Mouse (Mus musculus): ENCODE data around the gene B4galt3. TPM values are rescaled to one million over a fixed set of nuclear protein-coding genes. Genes with fewer than 3 reads are reported as not detected.
A peak's percentile ranks its signal among the peaks of the same experiment; 100 is the strongest.

The B4galt3 gene
- polyA plus RNA-seq, 1 experiment from 2014 or later, result 56.5 TPM

- no peak overlapping the region for H3K27ac ChIP-seq (ENCODE audit: low read length)
- peaks cover 15% of the 10 kb centered on the region for H3K4me1 ChIP-seq (ENCODE audit: control insufficient read depth, insufficient read depth, low read length)
- no peak for ATAC-seq
- H3K9ac ChIP-seq (ENCODE audit: low read depth, low read length), result no peak overlapping the region
- no peaks in the 10 kb centered on the region for H3K36me3 ChIP-seq (ENCODE audit: control insufficient read depth, insufficient read depth, low read length)
- H3K9me3 ChIP-seq (ENCODE audit: control insufficient read depth, low read length), result no peaks in the 10 kb centered on the region
- no peak overlapping the region for H3K4me3 ChIP-seq (ENCODE audit: low read length)
- WGBS, result 86% methylated on average over 9 of the region's 9 CpGs
- no peaks in the 10 kb centered on the region for H3K27me3 ChIP-seq (replicated peaks; ENCODE audit: control insufficient read depth, insufficient read depth, low read length)
- H3K4me2 ChIP-seq (ENCODE audit: low read depth, low read length), result no peak overlapping the region
These were observed 12.3 kb upstream of the B4galt3 start for GRCm38 (mm10) chr1:171257781-171258180.

DNA sequence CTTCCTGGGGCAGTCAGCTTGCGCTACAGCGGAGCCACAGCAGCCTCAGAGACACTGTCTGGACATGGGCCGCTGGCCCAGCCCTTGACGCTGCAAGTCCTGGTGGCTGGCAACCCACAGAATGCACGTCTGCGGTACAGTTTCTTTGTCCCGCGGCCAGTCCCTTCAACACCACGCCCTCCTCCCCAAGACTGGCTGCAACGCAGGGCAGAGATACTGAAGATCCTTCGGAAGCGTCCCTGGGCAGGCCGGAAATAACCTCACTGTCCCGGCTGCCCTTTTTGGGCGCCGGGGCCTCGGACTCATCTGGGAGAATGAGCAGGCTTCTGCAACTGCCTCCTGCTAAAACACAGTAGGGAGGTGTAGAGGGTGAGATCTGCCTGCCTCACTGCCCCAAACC, 11.2 kb upstream of the B4galt3 start:
- H3K9me3 ChIP-seq (ENCODE audit: control insufficient read depth, low read length), result no peaks in the 10 kb centered on the region
- WGBS, result 76% methylated on average over 17 of the region's 17 CpGs
- no peak overlapping the region for H3K4me3 ChIP-seq (ENCODE audit: low read length)
- no peak overlapping the region for H3K27ac ChIP-seq (ENCODE audit: low read length)
- H3K4me2 ChIP-seq (ENCODE audit: low read depth, low read length), result no peak overlapping the region
- H3K9ac ChIP-seq (ENCODE audit: low read depth, low read length), result no peak overlapping the region
- no peak for ATAC-seq
- no peaks in the 10 kb centered on the region for H3K36me3 ChIP-seq (ENCODE audit: control insufficient read depth, insufficient read depth, low read length)
- no peaks in the 10 kb centered on the region for H3K27me3 ChIP-seq (replicated peaks; ENCODE audit: control insufficient read depth, insufficient read depth, low read length)
- peaks cover 19% of the 10 kb centered on the region for H3K4me1 ChIP-seq (ENCODE audit: control insufficient read depth, insufficient read depth, low read length)

DNA sequence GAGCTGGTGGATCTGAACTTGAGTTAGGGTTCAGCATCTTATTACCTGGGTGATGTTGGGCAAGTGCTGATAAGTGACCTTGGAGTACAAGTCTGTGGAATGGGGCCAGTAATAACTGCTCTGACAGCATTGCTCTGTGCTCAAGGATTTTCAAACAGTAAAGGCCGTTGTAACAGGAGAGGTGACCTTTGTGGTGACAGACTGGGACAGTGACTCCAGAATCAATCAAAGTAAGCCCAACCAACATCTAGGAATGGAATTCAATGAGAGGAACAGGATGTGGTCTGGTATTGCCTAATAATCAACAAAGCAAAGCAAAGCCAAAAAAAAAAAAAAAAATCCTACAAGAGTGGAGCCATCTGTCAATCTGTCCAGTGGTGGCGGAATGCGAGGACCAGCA, 9.8 kb upstream of the B4galt3 start:
- H3K27me3 ChIP-seq (replicated peaks; ENCODE audit: control insufficient read depth, insufficient read depth, low read length), result no peaks in the 10 kb centered on the region
- ATAC-seq, result no peak
- H3K4me3 ChIP-seq (ENCODE audit: low read length), result no peak overlapping the region
- H3K4me1 ChIP-seq (ENCODE audit: control insufficient read depth, insufficient read depth, low read length), result peaks cover 19% of the 10 kb centered on the region
- no peaks in the 10 kb centered on the region for H3K36me3 ChIP-seq (ENCODE audit: control insufficient read depth, insufficient read depth, low read length)
- H3K9ac ChIP-seq (ENCODE audit: low read depth, low read length), result no peak overlapping the region
- no peak overlapping the region for H3K4me2 ChIP-seq (ENCODE audit: low read depth, low read length)
- 59% methylated on average over 3 of the region's 3 CpGs for WGBS
- H3K27ac ChIP-seq (ENCODE audit: low read length), result no peak overlapping the region
- H3K9me3 ChIP-seq (ENCODE audit: control insufficient read depth, low read length), result no peaks in the 10 kb centered on the region

GRCm38 (mm10) chr1:171262594-171263130, 7.5 kb upstream of the B4galt3 start:
- H3K36me3 ChIP-seq (ENCODE audit: control insufficient read depth, insufficient read depth, low read length), result no peaks in the 10 kb centered on the region
- peak overlapping the region; percentile 85 for H3K27ac ChIP-seq (ENCODE audit: low read length)
- H3K9ac ChIP-seq (ENCODE audit: low read depth, low read length), result peak overlapping the region; percentile 14
- H3K4me1 ChIP-seq (ENCODE audit: control insufficient read depth, insufficient read depth, low read length), result peaks cover 19% of the 10 kb centered on the region
- 6% methylated on average over 8 of the region's 8 CpGs for whole genome bisulfite sequencing
- H3K27me3 ChIP-seq (replicated peaks; ENCODE audit: control insufficient read depth, insufficient read depth, low read length), result no peaks in the 10 kb centered on the region
- H3K4me2 ChIP-seq (ENCODE audit: low read depth, low read length), result peak overlapping the region; percentile 40
- peak; percentile 72 for ATAC-seq
- peak overlapping the region; percentile 23 for H3K4me3 ChIP-seq (ENCODE audit: low read length)
- no peaks in the 10 kb centered on the region for H3K9me3 ChIP-seq (ENCODE audit: control insufficient read depth, low read length)

- peak; percentile 84 for ATAC-seq
- H3K4me3 ChIP-seq (ENCODE audit: low read length), result no peak overlapping the region
- H3K27ac ChIP-seq (ENCODE audit: low read length), result peak overlapping the region; percentile 85
- peaks cover 19% of the 10 kb centered on the region for H3K4me1 ChIP-seq (ENCODE audit: control insufficient read depth, insufficient read depth, low read length)
- no peaks in the 10 kb centered on the region for H3K27me3 ChIP-seq (replicated peaks; ENCODE audit: control insufficient read depth, insufficient read depth, low read length)
- H3K9me3 ChIP-seq (ENCODE audit: control insufficient read depth, low read length), result no peaks in the 10 kb centered on the region
- H3K36me3 ChIP-seq (ENCODE audit: control insufficient read depth, insufficient read depth, low read length), result no peaks in the 10 kb centered on the region
- no peak overlapping the region for H3K9ac ChIP-seq (ENCODE audit: low read depth, low read length)
- H3K4me2 ChIP-seq (ENCODE audit: low read depth, low read length), result peak overlapping the region; percentile 40; the same call in 1 of the 2 replicates
- WGBS, result 0% methylated on average over 2 of the region's 2 CpGs
These were observed 6.9 kb upstream of the B4galt3 start for GRCm38 (mm10) chr1:171263185-171263611.

- H3K4me3 ChIP-seq (ENCODE audit: low read length), result no peak overlapping the region
- ATAC-seq, result 0 out of 2 replicates have a peak, but pooled peaks have one; percentile 6
- H3K27ac ChIP-seq (ENCODE audit: low read length), result peak overlapping the region; percentile 78
- peaks cover 19% of the 10 kb centered on the region for H3K4me1 ChIP-seq (ENCODE audit: control insufficient read depth, insufficient read depth, low read length)
- H3K9me3 ChIP-seq (ENCODE audit: control insufficient read depth, low read length), result no peaks in the 10 kb centered on the region
- H3K27me3 ChIP-seq (replicated peaks; ENCODE audit: control insufficient read depth, insufficient read depth, low read length), result no peaks in the 10 kb centered on the region
- no peak overlapping the region for H3K4me2 ChIP-seq (ENCODE audit: low read depth, low read length)
- no peaks in the 10 kb centered on the region for H3K36me3 ChIP-seq (ENCODE audit: control insufficient read depth, insufficient read depth, low read length)
- 70% methylated on average over 3 of the region's 3 CpGs for WGBS
- no peak overlapping the region for H3K9ac ChIP-seq (ENCODE audit: low read depth, low read length)
These were observed 6.3 kb upstream of the B4galt3 start for GRCm38 (mm10) chr1:171263666-171264461.

- Histone ChIP-seq H3K4me2 (ENCODE audit: low read depth, low read length) (no peak overlapping the region), H3K27ac (ENCODE audit: low read length) (no peak overlapping the region), H3K4me3 (ENCODE audit: low read length) (no peak overlapping the region), H3K36me3 (ENCODE audit: control insufficient read depth, insufficient read depth, low read length) (no peaks in the 10 kb centered on the region), H3K9me3 (ENCODE audit: control insufficient read depth, low read length) (no peaks in the 10 kb centered on the region), H3K4me1 (ENCODE audit: control insufficient read depth, insufficient read depth, low read length) (peaks cover 16% of the 10 kb centered on the region), H3K9ac (ENCODE audit: low read depth, low read length) (no peak overlapping the region), H3K27me3 (replicated peaks; ENCODE audit: control insufficient read depth, insufficient read depth, low read length) (no peaks in the 10 kb centered on the region)
- WGBS, result 54% methylated on average over 4 of the region's 4 CpGs
- ATAC-seq, result no peak
These were observed 4.0 kb upstream of the B4galt3 start for GRCm38 (mm10) chr1:171265971-171266744.

DNA sequence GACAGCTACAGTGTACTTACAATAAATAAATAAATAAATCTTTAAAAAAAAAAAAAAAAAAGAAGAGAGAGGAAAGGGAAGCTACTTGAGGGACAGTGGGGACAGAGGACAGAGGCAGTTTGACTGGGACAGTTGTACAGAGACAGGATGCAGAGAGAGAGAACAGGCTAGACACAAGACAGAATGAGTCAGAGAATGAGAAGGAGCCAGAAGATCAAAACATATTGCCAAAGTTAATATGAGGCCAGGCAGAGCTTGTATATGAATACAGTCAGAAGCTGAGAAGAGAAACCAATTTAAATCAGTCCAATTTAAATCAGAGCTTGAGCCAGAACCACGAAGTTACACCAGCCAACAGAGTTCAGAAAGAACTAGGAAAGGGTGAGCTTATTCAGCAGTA, 1.8 kb upstream of the B4galt3 start:
- Histone ChIP-seq H3K27ac (ENCODE audit: low read length) (no peak overlapping the region), H3K4me2 (ENCODE audit: low read depth, low read length) (no peak overlapping the region), H3K4me1 (ENCODE audit: control insufficient read depth, insufficient read depth, low read length) (peaks cover 13% of the 10 kb centered on the region), H3K9me3 (ENCODE audit: control insufficient read depth, low read length) (no peaks in the 10 kb centered on the region), H3K9ac (ENCODE audit: low read depth, low read length) (no peak overlapping the region), H3K4me3 (ENCODE audit: low read length) (no peak overlapping the region), H3K27me3 (replicated peaks; ENCODE audit: control insufficient read depth, insufficient read depth, low read length) (no peaks in the 10 kb centered on the region), H3K36me3 (ENCODE audit: control insufficient read depth, insufficient read depth, low read length) (0 out of 2 replicates have a peak, but pooled peaks cover 5% of the 10 kb centered on the region)
- WGBS, result 71% methylated on average over 1 of the region's 1 CpGs
- ATAC-seq, result no peak

DNA sequence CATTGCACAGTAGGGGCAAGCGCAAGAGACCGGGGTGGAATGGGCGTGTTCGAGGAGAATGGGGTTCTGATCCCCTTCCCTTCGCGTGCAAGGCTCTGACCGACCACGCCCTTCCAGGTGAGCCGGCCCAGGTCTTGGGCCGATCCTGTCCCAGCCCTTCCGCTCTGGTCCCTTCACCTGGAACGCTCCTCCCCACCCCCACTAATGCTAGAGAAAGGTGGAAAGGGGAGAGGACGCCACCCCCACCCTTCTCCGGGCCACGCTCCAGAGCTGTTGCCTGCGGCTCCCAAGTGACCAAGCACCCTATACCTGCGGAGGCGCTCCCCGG, 409 bp downstream of the B4galt3 start:
- H3K4me2 ChIP-seq (ENCODE audit: low read depth, low read length), result peak overlapping the region; percentile 93
- H3K4me1 ChIP-seq (ENCODE audit: control insufficient read depth, insufficient read depth, low read length), result peaks cover 9% of the 10 kb centered on the region
- peaks cover 16% of the 10 kb centered on the region; the same call in 1 of the 2 replicates for H3K36me3 ChIP-seq (ENCODE audit: control insufficient read depth, insufficient read depth, low read length)
- H3K9ac ChIP-seq (ENCODE audit: low read depth, low read length), result peak overlapping the region; percentile 82
- peak; percentile 88 for ATAC-seq
- H3K27ac ChIP-seq (ENCODE audit: low read length), result peak overlapping the region; percentile 53
- no peaks in the 10 kb centered on the region for H3K27me3 ChIP-seq (replicated peaks; ENCODE audit: control insufficient read depth, insufficient read depth, low read length)
- H3K9me3 ChIP-seq (ENCODE audit: control insufficient read depth, low read length), result no peaks in the 10 kb centered on the region
- WGBS, result 0% methylated on average over 18 of the region's 19 CpGs
- peak overlapping the region; percentile 83 for H3K4me3 ChIP-seq (ENCODE audit: low read length)
